Mouse (Mus musculus) intestine, embryonic 15.5 days (tissue): ENCODE measurements at regions not wholly inside any gene's neighbourhood (a gene's known extent, or its start where the extent isn't known, plus 50 kb on each side); places are given as distances from the start of the nearest gene placed in this dataset.
"Not testable (repeated sequence)": the region's sequence is repeated elsewhere in the genome, so short reads cannot be mapped to it uniquely, and the experiment has no call there.

Experiments used
- ATAC-seq: fragments of 200-750 bp; cut with Nextera tagmentation; 2 replicates; pipeline ENCODE4 v1.8.0; 2017; ENCODE audit warnings: moderate TSS enrichment, moderate library complexity
- H3K27ac ChIP-seq: fragments of 300-500 bp; sonication (generic); 2 replicates; pipeline ENCODE4 v1.5.1; 2015; ENCODE audit warnings: mild to moderate bottlenecking, inconsistent platforms
- H3K27me3 ChIP-seq: fragments of 300-500 bp; sonication (generic); replicated peaks from 2 replicates; pipeline ENCODE4 v1.6.1; 2015; ENCODE audit warnings: inconsistent platforms
- H3K36me3 ChIP-seq: fragments of 300-500 bp; sonication (generic); 2 replicates; pipeline ENCODE4 v1.6.1; 2015; ENCODE audit warnings: inconsistent platforms
- H3K4me1 ChIP-seq: fragments of 300-500 bp; sonication (generic); replicated peaks from 2 replicates; pipeline ENCODE4 v1.6.1; 2015; ENCODE audit warnings: inconsistent platforms
- H3K4me2 ChIP-seq: fragments of 300-500 bp; sonication (generic); replicated peaks from 2 replicates; pipeline ENCODE4 v1.6.1; 2015; ENCODE audit warnings: mild to moderate bottlenecking, inconsistent platforms
- H3K4me3 ChIP-seq: fragments of 300-500 bp; sonication (generic); replicated peaks from 2 replicates; pipeline ENCODE4 v1.5.1; 2015; ENCODE audit warnings: inconsistent platforms
- H3K9ac ChIP-seq: fragments of 300-500 bp; sonication (generic); 2 replicates; pipeline ENCODE4 v1.6.1; 2015; ENCODE audit warnings: inconsistent platforms
- H3K9me3 ChIP-seq: fragments of 300-500 bp; sonication (generic); 2 replicates; pipeline ENCODE4 v1.6.1; 2016; ENCODE audit warnings: inconsistent platforms
- WGBS: fragments of 180-500 bp; shearing (Covaris S2); methylation state at CpG from one replicate; pipeline ENCODE4 v1.1.7; 2015; 5-methylcytosine and 5-hydroxymethylcytosine counted together

DNA sequence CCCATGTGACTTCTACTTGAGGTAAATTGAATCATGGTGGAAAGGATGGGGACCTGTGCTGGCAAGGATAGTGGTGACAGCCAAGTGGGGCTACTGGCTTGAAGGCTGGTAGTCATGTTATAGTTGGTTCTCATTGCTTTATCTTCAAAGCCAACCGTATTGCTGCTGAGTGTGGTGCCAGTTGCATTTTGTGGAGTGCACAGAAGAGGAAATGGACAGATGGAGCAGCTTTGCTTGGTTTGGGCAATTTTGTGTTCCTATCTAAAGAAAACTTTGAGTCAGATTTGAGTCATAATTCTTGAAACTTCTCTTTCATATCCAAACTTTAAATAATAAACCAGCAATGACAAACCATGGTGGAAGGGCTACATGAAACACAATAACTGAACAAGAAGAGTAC, 200.5 kb upstream of the Myo3a start:
- Histone ChIP-seq H3K4me2 (no peak overlapping the region), H3K36me3 (no peaks in the 10 kb centered on the region), H3K27ac (no peak overlapping the region), H3K27me3 (no peaks in the 10 kb centered on the region), H3K9me3 (no peaks in the 10 kb centered on the region), H3K4me1 (no peaks in the 10 kb centered on the region), H3K9ac (no peak overlapping the region), H3K4me3 (no peak overlapping the region)
- WGBS, result 94% methylated on average over 1 of the region's 1 CpGs
- no peak for ATAC-seq

- Histone ChIP-seq H3K9ac (no peak overlapping the region), H3K4me2 (no peak overlapping the region), H3K4me1 (no peaks in the 10 kb centered on the region), H3K27me3 (no peaks in the 10 kb centered on the region), H3K27ac (no peak overlapping the region), H3K9me3 (no peaks in the 10 kb centered on the region), H3K4me3 (no peak overlapping the region), H3K36me3 (no peaks in the 10 kb centered on the region)
- 65% methylated on average over 1 of the region's 1 CpGs for WGBS
- no peak for ATAC-seq
Observed at GRCm38 (mm10) chr2:22028569-22028968, 198.7 kb upstream of the Myo3a start.

DNA sequence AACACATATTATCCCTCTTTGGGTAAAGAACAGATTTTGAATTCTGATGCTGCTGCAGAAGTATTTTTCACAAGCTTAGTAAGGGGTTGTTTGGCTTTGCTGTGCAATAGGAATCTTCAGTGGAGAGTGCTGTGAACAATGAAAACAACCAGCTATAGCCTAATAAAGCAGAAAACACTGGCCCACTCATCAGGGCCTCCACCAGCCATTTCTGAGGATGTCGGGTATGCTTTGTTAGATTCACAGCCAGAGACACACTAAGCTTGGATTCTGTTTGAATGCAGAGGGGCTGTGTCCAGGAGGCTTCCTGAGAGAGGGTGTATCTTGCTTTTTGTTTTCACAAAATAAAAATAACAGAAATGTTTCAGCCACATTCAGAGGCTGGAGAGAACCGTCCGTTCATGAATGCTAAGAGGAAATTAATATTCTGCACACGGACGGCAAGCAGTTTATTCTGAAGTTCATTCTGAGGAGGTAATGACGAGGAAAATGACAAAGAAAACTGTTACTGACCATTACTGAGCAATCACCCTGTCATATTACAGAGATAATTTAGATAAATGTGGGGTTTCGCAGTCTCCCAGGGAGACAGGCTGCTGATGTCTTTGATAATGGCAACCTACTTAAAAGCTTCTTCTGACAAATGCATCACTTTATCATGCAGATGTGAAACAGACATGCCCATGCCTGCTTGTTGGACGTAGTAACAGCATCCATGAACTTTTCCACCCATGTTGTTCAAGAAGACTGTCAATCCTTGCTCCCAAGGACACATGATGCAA, 198.1 kb upstream of the Myo3a start:
- H3K4me2 ChIP-seq, result no peak overlapping the region
- no peaks in the 10 kb centered on the region for H3K4me1 ChIP-seq
- no peaks in the 10 kb centered on the region for H3K27me3 ChIP-seq
- no peaks in the 10 kb centered on the region for H3K9me3 ChIP-seq
- H3K9ac ChIP-seq, result no peak overlapping the region
- WGBS, result 59% methylated on average over 8 of the region's 8 CpGs
- H3K36me3 ChIP-seq, result no peaks in the 10 kb centered on the region
- no peak overlapping the region for H3K27ac ChIP-seq
- no peak overlapping the region for H3K4me3 ChIP-seq
- no peak for ATAC-seq

GRCm38 (mm10) chr2:22029804-22030194, 197.5 kb upstream of the Myo3a start:
- no peak for ATAC-seq
- WGBS, result 87% methylated on average over 5 of the region's 5 CpGs

GRCm38 (mm10) chr2:22036841-22037240, 190.5 kb upstream of the Myo3a start:
- Histone ChIP-seq H3K9ac (no peak overlapping the region), H3K9me3 (no peaks in the 10 kb centered on the region), H3K4me1 (no peaks in the 10 kb centered on the region), H3K4me2 (no peak overlapping the region), H3K27ac (no peak overlapping the region), H3K4me3 (no peak overlapping the region), H3K27me3 (no peaks in the 10 kb centered on the region), H3K36me3 (no peaks in the 10 kb centered on the region)
- 72% methylated on average over 2 of the region's 2 CpGs for WGBS
- no peak for ATAC-seq

More at GRCm38 (mm10) chr2:22029804-22030194, 197.5 kb upstream of the Myo3a start:
- Histone ChIP-seq H3K27ac (no peak overlapping the region), H3K36me3 (no peaks in the 10 kb centered on the region), H3K4me3 (no peak overlapping the region), H3K9ac (no peak overlapping the region), H3K9me3 (no peaks in the 10 kb centered on the region), H3K4me2 (no peak overlapping the region), H3K4me1 (no peaks in the 10 kb centered on the region), H3K27me3 (no peaks in the 10 kb centered on the region)

- no peak overlapping the region for H3K4me3 ChIP-seq
- H3K27me3 ChIP-seq, result no peaks in the 10 kb centered on the region
- no peak for ATAC-seq
- H3K9ac ChIP-seq, result no peak overlapping the region
- H3K4me2 ChIP-seq, result no peak overlapping the region
- H3K4me1 ChIP-seq, result no peaks in the 10 kb centered on the region
- H3K27ac ChIP-seq, result no peak overlapping the region
- no peaks in the 10 kb centered on the region for H3K36me3 ChIP-seq
- H3K9me3 ChIP-seq, result no peaks in the 10 kb centered on the region
- 27% methylated on average over 2 of the region's 2 CpGs for WGBS
Observed at GRCm38 (mm10) chr2:22038780-22039179, 188.5 kb upstream of the Myo3a start.

DNA sequence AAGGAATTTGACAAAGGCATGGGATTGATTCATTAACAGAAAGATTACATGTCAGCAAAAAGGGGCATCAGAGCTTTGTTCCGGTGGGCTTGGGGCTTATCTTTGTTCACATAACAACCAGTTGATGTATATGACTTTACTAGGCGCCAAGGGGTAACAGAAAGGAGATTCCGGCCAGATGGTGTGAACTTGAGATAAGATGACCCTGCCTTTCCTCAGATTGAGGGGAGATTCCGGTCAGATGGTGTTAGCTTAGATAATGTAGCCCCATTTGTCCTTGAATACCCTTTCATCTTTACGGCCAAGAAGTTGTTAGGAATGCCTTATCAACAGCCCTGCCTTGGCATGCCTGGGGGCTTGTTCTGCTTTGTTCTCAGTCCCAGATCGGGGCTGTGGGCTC, 183.4 kb upstream of the Myo3a start:
- 73% methylated on average over 6 of the region's 6 CpGs for WGBS
- not testable (repeated sequence) for H3K4me1 ChIP-seq, H3K36me3 ChIP-seq, H3K9me3 ChIP-seq, H3K9ac ChIP-seq, H3K4me3 ChIP-seq, H3K27me3 ChIP-seq, ATAC-seq, H3K4me2 ChIP-seq, H3K27ac ChIP-seq

DNA sequence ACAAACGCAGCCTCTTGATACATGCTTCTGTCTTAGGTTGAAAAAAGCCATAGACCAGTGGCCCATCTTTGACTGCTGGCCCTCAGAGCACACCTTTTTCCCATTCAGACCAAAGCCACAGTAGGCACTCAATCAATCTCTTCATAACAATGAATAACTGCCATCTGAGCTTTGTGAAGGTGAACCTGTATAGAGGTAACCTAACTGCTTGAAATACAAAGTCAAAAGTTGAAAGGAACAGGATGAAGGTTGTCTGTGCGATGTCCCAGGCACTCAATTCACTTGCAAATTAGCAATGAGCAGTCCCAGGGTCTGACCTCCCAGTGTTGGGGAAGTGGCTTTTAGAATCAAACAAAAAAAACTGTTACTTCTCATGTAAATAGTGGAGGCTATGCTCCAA, 182.4 kb upstream of the Myo3a start:
- no peaks in the 10 kb centered on the region for H3K27me3 ChIP-seq
- no peaks in the 10 kb centered on the region for H3K9me3 ChIP-seq
- 72% methylated on average over 2 of the region's 2 CpGs for WGBS
- H3K4me3 ChIP-seq, result no peak overlapping the region
- ATAC-seq, result no peak
- no peaks in the 10 kb centered on the region for H3K36me3 ChIP-seq
- H3K4me2 ChIP-seq, result no peak overlapping the region
- no peaks in the 10 kb centered on the region for H3K4me1 ChIP-seq
- no peak overlapping the region for H3K9ac ChIP-seq
- no peak overlapping the region for H3K27ac ChIP-seq

- Histone ChIP-seq H3K4me1 (no peaks in the 10 kb centered on the region), H3K27me3 (no peaks in the 10 kb centered on the region), H3K27ac (no peak overlapping the region), H3K36me3 (no peaks in the 10 kb centered on the region), H3K4me3 (no peak overlapping the region), H3K4me2 (no peak overlapping the region), H3K9me3 (no peaks in the 10 kb centered on the region), H3K9ac (no peak overlapping the region)
- WGBS, result 66% methylated on average over 3 of the region's 3 CpGs
- ATAC-seq, result no peak
Observed at GRCm38 (mm10) chr2:22047465-22047864, 179.8 kb upstream of the Myo3a start.

GRCm38 (mm10) chr2:22066535-22066934, 160.8 kb upstream of the Myo3a start:
- H3K4me1 ChIP-seq, result no peaks in the 10 kb centered on the region
- H3K9me3 ChIP-seq, result no peaks in the 10 kb centered on the region
- no peaks in the 10 kb centered on the region for H3K27me3 ChIP-seq
- 81% methylated on average over 5 of the region's 5 CpGs for whole genome bisulfite sequencing
- H3K4me3 ChIP-seq, result no peak overlapping the region
- no peak overlapping the region for H3K4me2 ChIP-seq
- H3K36me3 ChIP-seq, result no peaks in the 10 kb centered on the region
- H3K27ac ChIP-seq, result no peak overlapping the region
- no peak for ATAC-seq
- H3K9ac ChIP-seq, result no peak overlapping the region

DNA sequence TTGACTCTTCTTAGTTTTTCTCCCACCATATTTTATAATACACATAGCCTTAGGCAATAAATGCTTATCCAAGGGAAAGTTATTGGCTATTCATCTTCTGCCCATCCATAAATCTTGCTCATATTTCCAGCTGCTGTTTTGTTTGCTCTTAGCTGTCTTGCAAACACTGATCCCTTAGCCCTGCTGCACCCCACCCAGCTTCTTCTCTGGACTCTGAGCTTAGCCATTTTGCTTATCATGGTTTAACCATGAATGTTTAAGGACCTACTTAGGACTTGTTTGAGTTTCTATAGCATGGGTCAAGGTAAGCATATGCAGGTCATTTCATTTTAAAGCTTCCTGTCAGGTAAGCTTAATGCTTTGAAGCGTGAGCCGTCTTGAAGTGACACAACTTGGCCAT, 130.5 kb upstream of the Myo3a start:
- no peak overlapping the region for H3K9ac ChIP-seq
- no peaks in the 10 kb centered on the region for H3K4me1 ChIP-seq
- H3K4me3 ChIP-seq, result no peak overlapping the region
- H3K4me2 ChIP-seq, result no peak overlapping the region
- no peak overlapping the region for H3K27ac ChIP-seq
- H3K9me3 ChIP-seq, result no peaks in the 10 kb centered on the region
- ATAC-seq, result peak; percentile 98
- H3K36me3 ChIP-seq, result no peaks in the 10 kb centered on the region
- 56% methylated on average over 2 of the region's 2 CpGs for WGBS
- H3K27me3 ChIP-seq, result no peaks in the 10 kb centered on the region

- no peak overlapping the region for H3K4me3 ChIP-seq
- no peak overlapping the region for H3K27ac ChIP-seq
- H3K9me3 ChIP-seq, result no peaks in the 10 kb centered on the region
- no peaks in the 10 kb centered on the region for H3K4me1 ChIP-seq
- WGBS, result 22% methylated on average over 5 of the region's 5 CpGs
- ATAC-seq, result peak; percentile 96
- no peak overlapping the region for H3K9ac ChIP-seq
- no peaks in the 10 kb centered on the region for H3K27me3 ChIP-seq
- no peaks in the 10 kb centered on the region for H3K36me3 ChIP-seq
- H3K4me2 ChIP-seq, result no peak overlapping the region
Observed at GRCm38 (mm10) chr2:22105150-22105549, 122.2 kb upstream of the Myo3a start.

DNA sequence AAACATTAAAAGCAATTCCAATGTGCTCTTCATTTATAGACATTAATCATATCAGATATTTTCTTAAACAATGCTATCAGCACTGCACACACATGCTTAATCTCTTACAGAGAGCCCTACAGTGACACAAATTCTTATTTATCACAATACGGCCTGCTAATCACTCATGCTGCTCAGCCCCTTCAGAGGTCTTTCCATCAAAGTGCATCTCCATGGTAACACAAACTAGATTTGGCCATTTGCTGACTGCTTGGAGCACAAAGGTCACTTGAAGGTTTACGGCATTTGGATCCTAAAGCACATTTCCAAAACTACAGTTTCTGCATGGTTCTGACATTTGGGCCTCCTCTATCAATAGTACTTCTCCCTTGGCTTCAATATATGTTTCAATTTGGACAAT, 77.6 kb upstream of the Myo3a start:
- no peaks in the 10 kb centered on the region for H3K4me1 ChIP-seq
- H3K27me3 ChIP-seq, result no peaks in the 10 kb centered on the region
- 35% methylated on average over 2 of the region's 2 CpGs for WGBS
- H3K4me2 ChIP-seq, result no peak overlapping the region
- ATAC-seq, result no peak
- H3K9me3 ChIP-seq, result no peaks in the 10 kb centered on the region
- no peak overlapping the region for H3K27ac ChIP-seq
- H3K36me3 ChIP-seq, result no peaks in the 10 kb centered on the region
- no peak overlapping the region for H3K4me3 ChIP-seq
- no peak overlapping the region for H3K9ac ChIP-seq
